Mouse (Mus musculus): ENCODE data around the gene Pdzd3.

DNA sequence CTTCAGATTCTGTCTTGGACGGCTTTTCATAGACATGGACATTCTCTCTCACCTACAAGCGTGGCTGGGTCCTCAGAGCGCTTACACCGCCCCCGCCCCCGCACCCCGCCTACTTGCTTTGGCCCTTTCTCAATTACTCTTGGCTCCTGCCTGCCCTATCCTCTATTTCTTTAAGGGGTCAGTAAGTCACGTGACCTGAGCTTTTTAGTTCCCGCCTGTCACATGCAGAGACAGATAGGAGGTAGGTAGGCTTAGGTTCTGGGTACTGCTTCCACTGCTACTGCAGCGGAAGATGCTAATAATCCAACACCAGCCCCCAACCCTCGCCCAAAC is 37.7 kb upstream of the Pdzd3 start:
- TF ChIP-seq CTCF (IDR thresholded peaks at IDR 0.05; ENCODE audit: insufficient read depth, low read length) (no peak), POLR2A (IDR thresholded peaks at IDR 0.05; ENCODE audit: borderline replicate concordance, extremely low read depth, low read depth, low read length) (no peak)
